Mouse (Mus musculus): ENCODE results near the gene Ankrd7.
"Not testable (repeated sequence)": the region's sequence is repeated elsewhere in the genome, so short reads cannot be mapped to it uniquely, and the experiment has no call there.

Gene Ankrd7

DNA sequence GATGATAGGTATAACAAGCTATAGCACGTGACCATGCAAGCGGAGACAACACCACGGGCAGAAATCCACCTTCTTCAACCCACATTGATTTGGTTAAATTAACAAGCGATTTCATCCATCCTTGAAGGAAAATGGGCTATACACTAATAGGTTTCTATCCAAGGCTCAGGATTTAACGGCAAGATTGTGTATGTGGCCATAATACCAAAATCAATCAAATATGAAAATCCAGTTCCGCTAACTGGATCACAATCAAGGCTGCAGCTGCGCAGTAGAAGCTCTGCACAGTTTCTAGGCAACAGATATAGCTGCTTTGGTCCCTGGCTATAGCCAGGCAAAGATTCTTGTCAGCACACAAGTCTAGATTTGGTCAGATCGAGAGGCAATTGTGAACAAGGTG, at the start of gene Ankrd7:
Gene Ankrd7 (plus strand): TSS at position 301 of the 400 bp plus-strand sequence.
- no peak for DNase-seq

GRCm38 (mm10) chr6:18819343-18819742, 46.8 kb upstream of the Ankrd7 start:
- DNase-seq, result peak in 1 of 2 experiments; percentile 30

GRCm38 (mm10) chr6:18820246-18820645, 45.9 kb upstream of the Ankrd7 start:
- no peak for DNase-seq

DNA sequence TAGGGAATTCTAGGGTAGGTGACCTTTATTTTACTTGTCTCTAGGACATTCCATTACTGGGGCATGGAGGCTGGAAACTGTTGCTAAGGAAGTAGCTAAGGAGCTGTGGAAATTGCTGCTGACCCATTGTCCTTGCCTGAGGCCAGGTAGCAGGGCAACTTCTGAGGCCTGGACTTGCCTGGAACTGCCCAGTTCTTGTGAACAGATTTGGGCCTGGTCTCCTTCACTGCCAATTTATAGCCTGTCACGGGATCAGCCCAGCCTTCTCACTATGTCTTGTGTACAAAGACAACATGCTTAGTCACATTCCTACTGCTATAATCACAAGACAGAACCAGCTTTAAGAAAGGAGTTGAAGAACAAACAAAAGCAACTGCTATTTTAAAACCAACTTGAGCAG, 43.3 kb upstream of the Ankrd7 start:
- no peak for DNase-seq

GRCm38 (mm10) chr6:18832958-18833357, 33.2 kb upstream of the Ankrd7 start:
- no peak for DNase-seq

DNA sequence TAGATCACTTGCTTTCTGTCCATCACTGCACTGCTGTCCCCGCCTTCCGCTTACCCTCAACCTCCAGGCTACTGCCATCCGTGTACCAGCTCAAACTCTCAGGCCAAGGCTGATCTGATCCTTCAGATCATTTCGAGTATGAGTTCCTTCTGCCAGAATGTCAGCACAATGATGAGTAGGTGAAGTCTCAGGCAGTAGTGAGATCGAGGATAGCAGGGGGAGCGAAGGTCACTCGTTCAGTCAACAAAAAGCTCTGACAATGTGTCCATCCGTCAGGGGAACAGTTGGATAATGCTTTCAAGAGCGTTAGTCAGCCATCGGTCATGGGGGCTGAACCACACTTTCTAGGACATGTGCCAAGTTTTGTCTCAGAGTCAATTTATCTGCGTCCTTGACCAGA, 21.6 kb upstream of the Ankrd7 start:
- DNase-seq, result not testable (repeated sequence)

- DNase-seq, result not testable (repeated sequence)
Observed at GRCm38 (mm10) chr6:18845571-18845970, 20.5 kb upstream of the Ankrd7 start.

GRCm38 (mm10) chr6:18848051-18848701, 17.9 kb upstream of the Ankrd7 start, which contains the start of gene Lsm8:
Gene Lsm8 (plus strand): TSS chr6:18848579.
- peak; percentile 98 for DNase-seq

DNA sequence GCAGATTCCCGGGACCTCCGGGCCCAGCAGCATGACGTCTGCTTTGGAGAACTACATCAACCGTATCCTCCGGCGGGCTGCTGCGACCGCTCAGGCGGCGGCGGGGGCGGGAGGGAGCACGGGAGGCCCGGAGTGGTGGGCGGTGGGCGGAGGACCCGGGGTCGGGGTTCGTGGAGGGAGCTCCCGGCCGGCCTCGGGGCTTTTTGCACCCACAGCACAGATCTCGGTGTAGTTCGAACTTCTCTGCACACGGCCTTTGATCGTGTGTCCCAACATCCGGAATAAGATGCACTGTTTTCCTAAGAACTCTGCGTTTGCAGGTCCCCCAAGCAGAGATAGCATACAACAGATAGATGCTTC, 17.4 kb upstream of the Ankrd7 start:
- no peak for DNase-seq

- no peak for DNase-seq
Observed at GRCm38 (mm10) chr6:18855323-18855722, 10.8 kb upstream of the Ankrd7 start.

DNA sequence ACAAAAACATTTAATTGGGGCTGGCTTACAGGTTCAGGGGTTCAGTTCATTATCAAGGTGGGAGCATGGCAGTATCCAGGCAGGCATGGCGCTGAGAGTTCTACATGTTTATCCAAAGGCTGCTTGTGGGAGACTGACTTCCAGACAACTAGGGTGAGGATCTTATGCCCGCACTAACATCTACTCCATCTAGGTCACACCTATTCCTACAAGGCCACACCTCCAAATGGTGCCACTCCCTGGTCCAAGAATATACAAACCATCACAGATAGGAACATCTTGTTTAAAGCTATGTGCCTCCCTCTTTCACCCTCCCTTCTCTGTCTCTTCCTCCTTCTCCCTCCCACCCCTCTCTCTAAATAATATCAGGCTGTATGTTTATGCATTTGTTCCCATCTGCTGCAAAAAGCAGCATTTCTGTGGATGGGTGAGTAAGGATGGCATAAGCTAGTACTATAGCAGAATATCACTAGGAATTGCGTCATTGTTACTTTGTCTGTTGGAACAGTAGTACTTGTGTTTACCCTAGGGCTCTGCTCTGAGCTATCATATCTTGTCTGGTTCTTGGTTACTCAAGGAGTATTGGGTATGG, 9.5 kb upstream of the Ankrd7 start:
- DNase-seq, result no peak

DNA sequence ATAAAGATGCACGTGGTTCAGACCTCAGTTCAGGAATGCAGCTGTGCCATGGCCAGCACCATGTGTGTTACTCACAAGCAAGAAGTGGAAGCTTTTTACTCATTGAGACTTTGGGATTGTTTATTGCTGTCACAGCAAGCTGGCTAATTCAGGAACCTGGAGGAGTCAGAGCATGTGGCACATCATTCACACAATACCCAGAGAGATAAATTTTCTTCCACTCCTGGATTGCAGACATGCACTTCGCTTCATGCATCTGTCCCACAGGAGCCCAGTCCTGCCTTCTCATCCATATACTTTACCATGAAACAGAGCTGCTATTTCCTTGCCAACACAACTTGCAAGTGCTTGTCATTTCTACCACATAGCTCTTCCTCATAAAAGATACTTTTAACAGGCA, 22.9 kb downstream of the Ankrd7 start:
- no peak for DNase-seq

DNA sequence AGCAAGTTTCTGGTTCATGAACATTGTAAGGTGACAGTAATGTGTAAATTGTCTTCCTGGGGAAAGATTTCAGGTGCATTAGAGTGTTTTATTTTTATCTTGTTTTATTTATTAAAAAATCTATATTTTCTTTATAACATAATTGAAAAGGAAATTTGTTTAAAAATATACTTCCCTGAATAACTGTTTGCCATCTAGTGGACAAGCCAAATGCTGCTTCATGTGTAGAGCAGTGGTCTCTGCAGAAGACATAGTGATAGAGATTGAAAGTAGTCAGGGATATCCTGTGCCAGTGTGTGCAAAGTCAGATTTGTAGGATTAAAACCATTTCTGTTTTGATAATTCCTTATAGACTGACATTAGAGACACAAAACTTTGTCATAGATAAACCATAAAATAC, 28.0 kb downstream of the Ankrd7 start:
- DNase-seq, result no peak

DNA sequence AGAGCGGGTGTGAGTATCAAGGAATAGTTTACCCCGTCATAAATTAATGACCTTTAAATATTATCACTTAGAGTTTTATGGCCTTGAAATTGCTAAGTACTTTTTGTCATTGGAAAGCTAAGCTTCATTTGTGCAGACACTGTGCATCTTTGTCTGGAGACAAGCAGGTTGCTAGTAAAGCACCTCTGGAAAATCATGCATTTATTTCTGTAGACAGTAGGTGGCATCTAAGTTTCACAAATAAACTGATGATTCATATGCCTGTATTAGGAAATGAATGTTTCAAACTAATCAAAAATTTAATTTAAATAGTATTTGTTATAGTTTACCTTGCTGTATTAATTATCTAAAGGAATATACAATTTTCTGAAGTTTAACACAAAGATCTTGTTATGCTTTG, 41.1 kb downstream of the Ankrd7 start:
- DNase-seq, result no peak

DNA sequence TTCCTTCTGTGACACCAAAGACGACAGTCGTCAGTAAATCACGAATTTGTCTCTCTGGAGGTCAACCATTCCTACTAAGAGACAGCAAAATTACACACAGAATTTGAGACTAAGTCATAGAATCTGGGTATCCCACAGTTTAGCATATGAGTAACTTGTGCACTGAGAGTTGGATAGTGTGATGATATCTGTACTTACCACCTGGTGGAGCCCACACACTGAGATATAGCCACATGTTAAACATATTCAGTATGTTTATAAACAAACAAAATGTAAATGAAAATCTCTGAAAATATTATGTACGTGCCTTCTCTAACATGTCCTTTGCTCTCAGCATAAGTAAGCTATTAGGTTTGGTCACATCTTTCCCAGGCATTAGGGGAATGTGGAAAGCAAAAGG, 47.1 kb downstream of the Ankrd7 start:
- no peak for DNase-seq

- no peak for DNase-seq
Observed at GRCm38 (mm10) chr6:18916021-18916420, 49.9 kb downstream of the Ankrd7 start.

DNA sequence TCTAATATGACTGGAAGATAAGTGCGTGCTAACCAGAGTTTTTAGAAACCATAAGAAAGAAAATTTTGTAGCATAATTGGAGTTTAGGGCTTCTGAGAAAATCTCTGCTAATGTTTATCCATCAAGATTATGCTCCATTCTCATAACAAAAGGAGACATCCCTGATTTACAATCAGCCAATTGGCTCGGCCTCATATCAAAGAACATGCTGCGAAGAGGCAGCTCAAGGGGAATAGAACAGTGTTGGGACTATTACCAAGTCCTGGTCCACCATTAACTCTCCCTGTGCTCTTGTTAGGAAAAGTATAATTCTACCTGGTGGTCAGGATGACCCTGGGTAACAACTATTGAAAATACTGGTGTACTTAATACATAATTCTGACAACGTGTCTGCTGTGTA, 50.4 kb downstream of the Ankrd7 start:
- DNase-seq, result no peak
